Mouse (Mus musculus) ovary, postnatal 14 days (tissue): ENCODE results near the gene Fibin.

Source experiments
- DNase-seq: peaks from one replicate; pipeline ENCODE4 v3.0.0; 2022; ENCODE audit warnings: low spot score

Fibin gene

GRCm38 (mm10) chr2:110314074-110314473 is 48.9 kb downstream of the Fibin start:
- no peak for DNase-seq

DNA sequence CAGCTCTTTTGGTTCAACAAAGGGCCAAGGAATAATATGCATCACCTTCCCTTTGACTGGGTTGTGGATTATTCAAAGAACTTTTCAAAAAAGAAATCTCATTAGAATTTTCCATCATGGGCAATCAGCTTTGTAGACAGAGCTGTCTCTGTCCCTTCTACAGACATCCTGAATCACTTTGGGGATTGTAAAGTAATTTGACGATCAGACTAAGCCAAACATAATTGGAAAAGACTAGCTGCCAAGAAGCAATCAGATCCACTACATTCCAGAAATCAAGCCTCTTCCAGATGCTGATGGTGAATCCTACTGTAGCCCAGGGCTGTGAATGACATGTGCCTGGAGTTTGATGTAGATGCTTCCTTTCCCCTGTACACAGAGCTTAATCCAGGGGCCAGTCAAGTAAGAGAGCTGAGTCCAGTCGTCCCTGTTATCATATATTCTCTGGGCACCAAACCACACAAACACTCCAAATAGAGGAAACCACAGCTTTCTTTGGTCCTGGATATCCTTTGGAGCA is 49.6 kb downstream of the Fibin start:
- DNase-seq, result no peak
